Mouse (Mus musculus): ENCODE data around the gene Abcg4. TPM values are rescaled to one million over a fixed set of nuclear protein-coding genes. Genes with fewer than 3 reads are reported as not detected.
A peak's percentile ranks its signal among the peaks of the same experiment; 100 is the strongest.

The Abcg4 gene
- polyA plus RNA-seq, 1 experiment from 2014 or later = 3.7 TPM

DNA sequence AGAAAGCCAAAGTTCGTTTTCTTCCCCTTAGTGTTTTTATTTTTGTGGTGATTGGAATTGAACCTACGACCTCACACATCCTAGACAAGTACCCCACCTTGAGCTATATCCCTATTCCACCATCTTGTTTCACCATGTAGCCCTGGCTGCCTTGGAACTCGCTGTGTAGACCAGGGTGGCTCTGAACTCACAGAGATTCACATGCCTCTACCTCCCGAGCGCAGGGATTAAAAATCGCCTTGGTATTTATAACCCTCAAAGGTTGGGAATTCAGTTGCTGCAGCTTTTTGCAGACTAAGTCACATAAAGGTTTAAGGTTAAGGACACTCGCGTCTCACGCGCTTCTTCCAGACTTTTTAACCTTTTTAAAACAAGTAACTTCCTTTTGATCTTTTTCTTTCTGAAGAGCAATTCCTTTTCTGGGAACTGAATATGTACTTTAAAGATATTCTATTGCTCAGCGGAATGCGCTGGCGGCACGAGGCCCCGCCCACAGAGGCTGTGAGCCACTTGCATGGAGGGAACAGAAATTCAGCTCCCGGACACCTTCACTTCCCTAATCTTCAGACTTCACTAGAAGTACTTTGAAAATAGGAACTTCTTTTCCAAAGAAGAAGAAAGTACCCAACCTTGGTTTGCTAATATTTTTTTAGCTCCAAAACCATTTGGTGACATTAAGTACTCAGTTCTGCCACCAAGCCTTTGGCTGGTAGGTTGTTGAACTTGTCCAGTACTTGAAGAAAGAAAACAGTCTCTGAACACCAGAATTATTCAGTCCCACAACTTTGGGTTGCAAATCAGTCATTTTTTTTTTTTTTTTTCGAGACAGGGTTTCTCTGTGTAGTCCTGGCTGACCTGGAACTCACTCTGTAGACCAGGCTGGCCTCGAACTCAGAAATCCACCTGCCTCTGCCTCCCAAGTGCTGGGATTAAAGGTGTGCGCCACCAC is 53.7 kb downstream of the Abcg4 start:
- H3K9me3 ChIP-seq (ENCODE audit: control insufficient read depth, low read length) = no peaks in the 10 kb centered on the region
- 28% methylated on average over 19 of the region's 19 CpGs for WGBS
- ATAC-seq (ENCODE audit: insufficient number of reproducible peaks, low FRiP score, low TSS enrichment, low read depth) (no peak), DNase-seq (ENCODE audit: low spot score) (peak; percentile 54)
- H3K27ac ChIP-seq (replicated peaks; ENCODE audit: low read depth, low read length) = no peak overlapping the region
- H3K9ac ChIP-seq (ENCODE audit: low read length) = no peak overlapping the region; the same call in 1 of the 2 replicates
- no peaks in the 10 kb centered on the region for H3K27me3 ChIP-seq (ENCODE audit: control insufficient read depth, insufficient read depth, low read length)
- H3K4me3 ChIP-seq (ENCODE audit: low read depth, low read length) = 0 out of 2 replicates have a peak overlapping the region, but pooled peaks have one; percentile 85
- H3K4me1 ChIP-seq (ENCODE audit: control insufficient read depth, insufficient read depth, low read length) = peaks cover 7% of the 10 kb centered on the region; the same call in 1 of the 2 replicates
- no peaks in the 10 kb centered on the region for H3K36me3 ChIP-seq (ENCODE audit: control insufficient read depth, insufficient read depth, low read length)
- peak overlapping the region; percentile 52 for H3K4me2 ChIP-seq (ENCODE audit: low read depth, severe bottlenecking)

DNA sequence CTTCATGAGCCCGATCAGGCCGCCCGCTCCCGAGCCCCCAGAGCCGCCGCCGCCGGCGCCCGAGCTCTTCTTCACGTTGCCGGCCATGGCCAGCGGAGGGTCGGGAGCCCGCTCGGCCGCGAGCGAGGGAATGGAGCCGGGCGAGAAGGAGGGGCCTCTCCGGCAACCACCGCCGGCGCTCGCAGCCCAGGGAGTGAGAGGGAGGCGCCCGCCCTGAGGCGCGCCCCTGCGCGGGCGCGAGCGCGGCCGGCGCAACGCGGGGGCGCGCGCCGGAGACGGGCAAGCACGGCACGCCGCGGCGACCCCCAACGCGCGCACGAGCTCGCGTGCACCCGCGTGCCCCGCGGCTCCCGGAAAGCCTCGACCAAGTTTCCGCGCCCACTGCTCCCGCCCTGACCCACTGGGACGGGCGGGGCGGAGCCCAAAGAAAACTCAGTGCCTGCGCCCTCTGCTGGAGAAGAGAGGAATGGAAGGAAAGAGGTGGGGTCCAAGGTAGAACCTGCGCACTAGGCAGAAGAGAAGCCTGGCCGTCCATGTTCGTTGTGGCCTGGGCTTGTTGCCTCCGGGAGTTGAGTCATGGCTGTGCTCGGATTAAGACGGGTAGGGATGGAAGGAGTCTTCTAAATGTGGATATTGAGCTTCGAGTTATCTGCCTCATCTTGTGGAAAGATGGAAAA is 54.5 kb downstream of the Abcg4 start, which contains the start of gene Cbl:
Cbl (minus strand) TSS at position 248 of the 677 bp plus-strand sequence.
- Histone ChIP-seq H3K9ac (ENCODE audit: low read length) (peak within 1 kb of the TSS; percentile 91), H3K4me1 (ENCODE audit: control insufficient read depth, insufficient read depth, low read length) (peaks cover 7% of the 10 kb centered on the region; the same call in 1 of the 2 replicates), H3K36me3 (ENCODE audit: control insufficient read depth, insufficient read depth, low read length) (no peaks in the 10 kb centered on the region), H3K9me3 (ENCODE audit: control insufficient read depth, low read length) (no peaks in the 10 kb centered on the region), H3K4me2 (ENCODE audit: low read depth, severe bottlenecking) (peak within 1 kb of the TSS; percentile 52), H3K4me3 (ENCODE audit: low read depth, low read length) (peak within 1 kb of the TSS; percentile 85), H3K27me3 (ENCODE audit: control insufficient read depth, insufficient read depth, low read length) (no peaks in the 10 kb centered on the region), H3K27ac (replicated peaks; ENCODE audit: low read depth, low read length) (peak within 1 kb of the TSS; percentile 86)
- DNase-seq (ENCODE audit: low spot score) (peak; percentile 100), ATAC-seq (ENCODE audit: insufficient number of reproducible peaks, low FRiP score, low TSS enrichment, low read depth) (peak; percentile 94)
- WGBS = under 1% methylated on average over 67 of the region's 76 CpGs

DNA sequence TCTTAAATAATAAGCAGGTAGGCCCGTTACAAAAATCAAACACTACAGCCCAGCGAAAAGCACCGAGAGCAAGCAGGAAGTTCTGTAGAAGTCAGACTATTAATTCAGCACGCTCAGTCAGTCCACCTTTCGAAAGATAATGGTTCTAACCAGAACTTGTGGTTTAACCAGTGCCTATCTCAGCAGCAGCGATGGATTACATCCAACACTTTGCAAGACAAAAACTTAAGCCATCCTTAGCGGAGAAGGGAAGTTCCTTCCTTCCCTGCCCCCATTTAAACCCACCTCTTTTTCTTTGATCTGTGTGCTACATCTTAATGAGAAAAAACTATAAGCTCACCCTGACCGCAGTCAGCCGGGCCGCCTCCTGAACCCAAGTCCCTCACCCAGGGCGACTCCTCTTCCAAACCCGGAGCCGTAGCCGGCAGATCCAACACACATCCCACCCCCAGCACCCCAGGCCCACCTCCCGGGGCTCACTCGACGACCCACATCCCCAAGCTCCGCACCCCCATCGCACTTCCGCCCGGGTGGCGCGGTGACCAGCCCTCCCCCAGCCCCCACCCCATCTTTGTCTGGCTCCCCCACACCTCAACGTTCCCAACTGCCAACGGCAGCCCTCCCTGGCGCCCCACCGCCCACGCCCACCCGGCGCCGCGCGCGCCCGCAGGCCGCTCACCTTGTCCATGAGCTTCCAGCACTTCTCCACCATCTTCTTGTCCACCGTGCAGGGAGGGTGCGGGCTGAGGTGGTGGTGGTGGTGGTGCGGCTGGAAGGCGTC is 55.2 kb downstream of the Abcg4 start:
- Histone ChIP-seq H3K9ac (ENCODE audit: low read length) (peak overlapping the region; percentile 91), H3K36me3 (ENCODE audit: control insufficient read depth, insufficient read depth, low read length) (no peaks in the 10 kb centered on the region), H3K4me2 (ENCODE audit: low read depth, severe bottlenecking) (peak overlapping the region; percentile 52), H3K27ac (replicated peaks; ENCODE audit: low read depth, low read length) (peak overlapping the region; percentile 86), H3K4me3 (ENCODE audit: low read depth, low read length) (peak overlapping the region; percentile 85), H3K9me3 (ENCODE audit: control insufficient read depth, low read length) (no peaks in the 10 kb centered on the region), H3K27me3 (ENCODE audit: control insufficient read depth, insufficient read depth, low read length) (no peaks in the 10 kb centered on the region), H3K4me1 (ENCODE audit: control insufficient read depth, insufficient read depth, low read length) (peaks cover 7% of the 10 kb centered on the region; the same call in 1 of the 2 replicates)
- DNase-seq (ENCODE audit: low spot score) = no peak
- WGBS = under 1% methylated on average over 40 of the region's 40 CpGs
- peak; percentile 73 for ATAC-seq (ENCODE audit: insufficient number of reproducible peaks, low FRiP score, low TSS enrichment, low read depth)

DNA sequence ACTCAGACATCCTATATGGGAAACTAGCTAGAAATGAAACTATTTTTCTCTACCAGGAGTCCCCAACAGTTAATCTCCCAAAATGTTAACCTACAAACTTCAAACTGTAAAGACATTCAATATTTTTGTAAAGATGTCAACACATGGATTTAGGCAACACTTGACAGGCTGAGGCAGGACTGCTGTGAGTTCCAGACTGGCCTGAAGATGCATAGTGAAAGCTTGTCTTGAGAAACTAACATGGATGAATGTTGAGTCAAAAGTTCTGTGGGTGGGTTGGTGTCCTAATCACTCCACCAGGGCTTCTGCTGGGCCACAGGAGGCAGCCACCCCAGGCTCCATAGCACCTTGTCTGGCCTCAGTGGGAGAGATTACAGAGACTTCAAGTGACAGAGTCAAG is 56.8 kb downstream of the Abcg4 start:
- no peak overlapping the region for H3K27ac ChIP-seq (replicated peaks; ENCODE audit: low read depth, low read length)
- H3K27me3 ChIP-seq (ENCODE audit: control insufficient read depth, insufficient read depth, low read length) = no peaks in the 10 kb centered on the region
- DNase-seq (ENCODE audit: low spot score) = no peak
- H3K4me3 ChIP-seq (ENCODE audit: low read depth, low read length) = no peak overlapping the region
- no peak for ATAC-seq (ENCODE audit: insufficient number of reproducible peaks, low FRiP score, low TSS enrichment, low read depth)
- no peaks in the 10 kb centered on the region for H3K36me3 ChIP-seq (ENCODE audit: control insufficient read depth, insufficient read depth, low read length)
- no peak overlapping the region for H3K9ac ChIP-seq (ENCODE audit: low read length)
- no peaks in the 10 kb centered on the region for H3K9me3 ChIP-seq (ENCODE audit: control insufficient read depth, low read length)
- peaks cover 7% of the 10 kb centered on the region; the same call in 1 of the 2 replicates for H3K4me1 ChIP-seq (ENCODE audit: control insufficient read depth, insufficient read depth, low read length)
- H3K4me2 ChIP-seq (ENCODE audit: low read depth, severe bottlenecking) = no peak overlapping the region

DNA sequence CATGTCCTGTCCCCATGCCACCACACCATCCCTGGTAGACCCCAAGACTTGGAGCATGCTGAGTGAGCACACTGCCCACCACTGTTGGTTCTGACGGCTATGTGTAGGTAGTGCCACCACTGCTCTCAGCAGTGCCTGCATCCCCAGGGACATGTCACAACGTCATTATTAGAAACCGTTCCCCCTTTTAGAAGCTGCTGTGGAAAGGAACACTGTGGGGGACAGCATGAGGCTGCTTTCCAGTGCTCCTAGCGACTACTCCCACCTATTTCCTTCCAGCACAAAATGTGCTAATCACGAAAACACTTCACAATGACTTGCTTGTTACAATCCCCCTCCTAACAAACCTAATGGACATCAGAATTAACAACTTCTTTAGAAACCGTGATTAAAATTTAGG is 62.4 kb downstream of the Abcg4 start:
- Histone ChIP-seq H3K9me3 (ENCODE audit: control insufficient read depth, low read length) (no peaks in the 10 kb centered on the region), H3K27ac (replicated peaks; ENCODE audit: low read depth, low read length) (no peak overlapping the region), H3K36me3 (ENCODE audit: control insufficient read depth, insufficient read depth, low read length) (no peaks in the 10 kb centered on the region; the same call in none of the 2 replicates), H3K4me1 (ENCODE audit: control insufficient read depth, insufficient read depth, low read length) (peaks cover 2% of the 10 kb centered on the region; the same call in 1 of the 2 replicates), H3K4me3 (ENCODE audit: low read depth, low read length) (no peak overlapping the region), H3K9ac (ENCODE audit: low read length) (no peak overlapping the region; the same call in 1 of the 2 replicates), H3K4me2 (ENCODE audit: low read depth, severe bottlenecking) (no peak overlapping the region), H3K27me3 (ENCODE audit: control insufficient read depth, insufficient read depth, low read length) (no peaks in the 10 kb centered on the region)
- ATAC-seq (ENCODE audit: insufficient number of reproducible peaks, low FRiP score, low TSS enrichment, low read depth) (no peak), DNase-seq (ENCODE audit: low spot score) (no peak)
- WGBS = 77% methylated on average over 6 of the region's 6 CpGs

Small RNA genes within 50 kb of the gene (microRNA-seq; reads per million reads assigned to microRNA genes)
- gene Gm44335 = 0.92 reads per million

Other genes starting within 250 kb of the Abcg4 start
- gene Thy1, start 245.2 kb downstream of the Abcg4 start, polyA plus RNA-seq (2014; fragmentation: Nextera tagmentation; extraction: Ambion mirVana) = 0.34 and 0.52 TPM in 2 replicates
- gene Usp2, start 221.6 kb downstream of the Abcg4 start, polyA plus RNA-seq (2014; fragmentation: Nextera tagmentation; extraction: Ambion mirVana) = 6.8 and 8.7 TPM in 2 replicates
- gene Mfrp, start 186.9 kb downstream of the Abcg4 start, polyA plus RNA-seq (2014; fragmentation: Nextera tagmentation; extraction: Ambion mirVana) = 0.13 TPM in 1 of 2 replicates, not detected in the other
- gene C1qtnf5, start 181.4 kb downstream of the Abcg4 start, polyA plus RNA-seq (2014; fragmentation: Nextera tagmentation; extraction: Ambion mirVana) = 0.40 and 0.45 TPM in 2 replicates
- gene Gm49380, start 175.1 kb downstream of the Abcg4 start, polyA plus RNA-seq (2014; fragmentation: Nextera tagmentation; extraction: Ambion mirVana) = 0.10 TPM in 1 of 2 replicates, not detected in the other
- gene Rnf26, start 175.1 kb downstream of the Abcg4 start, polyA plus RNA-seq (2014; fragmentation: Nextera tagmentation; extraction: Ambion mirVana) = 76.6 and 77.3 TPM in 2 replicates
- gene Mcam, start 154.1 kb downstream of the Abcg4 start, polyA plus RNA-seq (2014; fragmentation: Nextera tagmentation; extraction: Ambion mirVana) = 12.7 and 13.4 TPM in 2 replicates
- 19.2 and 21.7 TPM in 2 replicates for gene Cbl, start 54.6 kb downstream of the Abcg4 start, polyA plus RNA-seq (2014; fragmentation: Nextera tagmentation; extraction: Ambion mirVana)
- gene Ccdc153, start 47.9 kb downstream of the Abcg4 start, polyA plus RNA-seq (2014; fragmentation: Nextera tagmentation; extraction: Ambion mirVana) = not detected in 2 replicates
- gene Pdzd3, start 37.1 kb downstream of the Abcg4 start, polyA plus RNA-seq (2014; fragmentation: Nextera tagmentation; extraction: Ambion mirVana) = 0.08 TPM in 1 of 2 replicates, not detected in the other
- gene Nlrx1, start 20.0 kb downstream of the Abcg4 start, polyA plus RNA-seq (2014; fragmentation: Nextera tagmentation; extraction: Ambion mirVana) = 2.7 and 3.0 TPM in 2 replicates
- 19.5 and 28.4 TPM in 2 replicates for gene Hinfp, start 17.1 kb upstream of the Abcg4 start, polyA plus RNA-seq (2014; fragmentation: Nextera tagmentation; extraction: Ambion mirVana)
- 6.5 and 7.6 TPM in 2 replicates for gene C2cd2l, start 31.7 kb upstream of the Abcg4 start, polyA plus RNA-seq (2014; fragmentation: Nextera tagmentation; extraction: Ambion mirVana)
- 52.3 and 55.8 TPM in 2 replicates for gene Dpagt1, start 37.4 kb upstream of the Abcg4 start, polyA plus RNA-seq (2014; fragmentation: Nextera tagmentation; extraction: Ambion mirVana)
- gene H2afx, start 46.1 kb upstream of the Abcg4 start, polyA plus RNA-seq (2014; fragmentation: Nextera tagmentation; extraction: Ambion mirVana) = 507 and 525 TPM in 2 replicates
- 145 and 153 TPM in 2 replicates for gene Hmbs, start 55.6 kb upstream of the Abcg4 start, polyA plus RNA-seq (2014; fragmentation: Nextera tagmentation; extraction: Ambion mirVana)
- 26.4 and 26.6 TPM in 2 replicates for gene Vps11, start 73.1 kb upstream of the Abcg4 start, polyA plus RNA-seq (2014; fragmentation: Nextera tagmentation; extraction: Ambion mirVana)
- 36.1 and 39.7 TPM in 2 replicates for gene Hyou1, start 90.9 kb upstream of the Abcg4 start, polyA plus RNA-seq (2014; fragmentation: Nextera tagmentation; extraction: Ambion mirVana)
- 10.1 and 10.6 TPM in 2 replicates for gene Slc37a4, start 108.2 kb upstream of the Abcg4 start, polyA plus RNA-seq (2014; fragmentation: Nextera tagmentation; extraction: Ambion mirVana)
- gene Rps25, start 118.5 kb upstream of the Abcg4 start, polyA plus RNA-seq (2014; fragmentation: Nextera tagmentation; extraction: Ambion mirVana) = 2,256 and 2,311 TPM in 2 replicates
- 141 TPM in 2 replicates for gene Trappc4, start 119.0 kb upstream of the Abcg4 start, polyA plus RNA-seq (2014; fragmentation: Nextera tagmentation; extraction: Ambion mirVana)
- 22.0 and 27.1 TPM in 2 replicates for gene Ccdc84, start 130.0 kb upstream of the Abcg4 start, polyA plus RNA-seq (2014; fragmentation: Nextera tagmentation; extraction: Ambion mirVana)
- gene Foxr1, start 152.5 kb upstream of the Abcg4 start, polyA plus RNA-seq (2014; fragmentation: Nextera tagmentation; extraction: Ambion mirVana) = not detected in 2 replicates
- gene Upk2, start 166.4 kb upstream of the Abcg4 start, polyA plus RNA-seq (2014; fragmentation: Nextera tagmentation; extraction: Ambion mirVana) = 0.59 and 0.99 TPM in 2 replicates
- gene Bcl9l, start 194.2 kb upstream of the Abcg4 start, polyA plus RNA-seq (2014; fragmentation: Nextera tagmentation; extraction: Ambion mirVana) = 11.6 and 12.3 TPM in 2 replicates